ENCODE assay signal across 22 mouse cellular contexts in the genomic region with DNA sequence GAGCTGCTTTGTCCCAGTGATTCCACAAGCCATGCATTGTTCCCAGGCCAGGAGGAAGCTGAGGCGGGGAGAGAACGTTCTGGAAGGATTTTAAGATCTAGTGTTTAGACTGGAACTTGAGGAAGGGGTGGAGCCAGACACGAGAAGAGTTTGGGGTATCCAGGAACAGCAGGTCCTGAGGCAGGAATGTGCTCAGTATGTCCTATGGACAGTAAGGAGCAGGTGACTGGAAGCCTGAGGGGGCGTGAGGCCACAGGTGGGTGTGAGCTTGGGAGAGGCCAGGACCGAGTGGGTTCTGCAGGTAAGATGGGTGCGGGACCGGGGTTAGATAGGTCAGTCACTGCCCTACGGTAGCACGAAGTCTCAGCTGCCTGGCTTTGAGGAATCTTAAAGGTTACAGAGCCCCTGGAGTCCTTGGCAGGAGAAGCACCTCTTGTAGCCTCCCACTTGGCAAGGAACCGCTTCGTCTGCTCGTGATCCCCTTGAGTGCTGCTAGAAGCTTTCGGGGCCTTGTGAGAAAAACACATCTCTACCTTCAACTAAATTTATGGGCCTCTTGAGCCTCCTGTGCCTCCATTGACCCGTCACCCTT. TPM values are rescaled to one million over a fixed set of nuclear protein-coding genes. Genes with fewer than 3 reads are reported as not detected.
DNase-seq lines count a peak whose midpoint lies in the region; ATAC-seq and TF ChIP-seq lines count a peak whose summit lies in the region.
"Had no signal": no experiment of that assay in that cellular context is flagged by ENCODE, and none has a peak within 500 bp of the region (broad histone marks: within the 10 kb centered on the region; RNA-seq: fewer than 3 reads in every experiment).

No protein-coding gene starts in this region.

- H3K27me3 ChIP-seq in cerebellum, adult 2 months (ENCODE audit: control insufficient read depth, insufficient read depth, low read length), result no peaks in the 10 kb centered on the region

- H3K4me3 ChIP-seq in cerebellum, adult 2 months (replicated peaks; ENCODE audit: insufficient read depth, low read depth, low read length), result no peak overlapping the region
- H3K4me3 ChIP-seq: embryonic facial prominence, embryonic 13.5 days; forebrain, embryonic 12.5 days; heart, adult 2 months; heart, embryonic 12.5 days; hindbrain, embryonic 10.5 days had no signal

- no peak overlapping the region for H3K27ac ChIP-seq in cerebellum, adult 2 months (ENCODE audit: insufficient read depth, low read length)
- H3K27ac ChIP-seq: embryonic facial prominence, embryonic 13.5 days; forebrain, embryonic 12.5 days; heart, adult 2 months; hindbrain, embryonic 10.5 days had no signal

- peak; percentile 42 for DNase-seq in cerebellum, adult 11-12 months
- DNase-seq in cerebellum, adult 2 months, result no peak
- DNase-seq in lung, adult 18-20 months, result peak; percentile 72 to 76
- peak; percentile 61 for DNase-seq in lung, postnatal 10 days
- peak; percentile 55 to 80 for DNase-seq in lung, postnatal 4 days
- no peak for DNase-seq in layer of hippocampus, postnatal 10 days (ENCODE audit: low spot score in 2 of 2)
- DNase-seq: adrenal gland, adult 8-10 months; adrenal gland, postnatal 36 days; B cell, adult 2 months; cerebellum, adult 11 months; cerebellum, adult 9-11 months; cerebellum, postnatal 36 days; gastrocnemius, postnatal 14 days; heart, adult 2 months had no signal

- TF ChIP-seq POLR2A in cerebellum, adult 2 months (IDR thresholded peaks at IDR 0.05; ENCODE audit: borderline replicate concordance, insufficient read depth, low read length), result no peak

- ATAC-seq in cerebellum, adult (ENCODE audit: insufficient number of reproducible peaks, low FRiP score, low TSS enrichment), result no peak
- ATAC-seq: CD4-positive, CD25-positive, alpha-beta regulatory T cell, adult 4 months; forebrain, embryonic 16.5 days had no signal

- WGBS in cerebellum, adult 2 months, result 33% methylated on average over 14 of the region's 14 CpGs

- TF ChIP-seq CTCF in cerebellum, adult 2 months (IDR thresholded peaks at IDR 0.05; ENCODE audit: borderline replicate concordance, insufficient read depth, low read depth, low read length), result no peak

- H3K4me1 ChIP-seq in cerebellum, adult 2 months (ENCODE audit: control insufficient read depth, insufficient read depth, low read length), result peaks cover 48% of the 10 kb centered on the region
- H3K4me1 ChIP-seq: heart, embryonic 12.5 days had no signal

RNA-seq across cellular contexts. Expression of gene Rap1gap, which starts 22.8 kb away (rescaled TPM):
- 396 and 425 TPM in 2 replicates for polyA plus RNA-seq in cerebellum, adult 2 months (2012; rRNA removed)
- 100 to 1,000 TPM; 206 to 220 TPM for total RNA-seq in layer of hippocampus, postnatal 10 days (2021)
- total RNA-seq: G1E had no signal
- polyA plus RNA-seq: G1E had no signal

Comparison
In these comparisons a context has a peak if more than half of its experiments do, and no peak if none do; other contexts are left out.
1. DNase-seq: peak in cerebellum, adult 11-12 months (single experiment), lung, adult 18-20 months (2 of 2), lung, postnatal 10 days (single experiment) and lung, postnatal 4 days (2 of 2); none in cerebellum, adult 2 months (0 of 2) and layer of hippocampus, postnatal 10 days (0 of 2).